8 mouse cellular contexts compared by ENCODE assay signal in the genomic region with DNA sequence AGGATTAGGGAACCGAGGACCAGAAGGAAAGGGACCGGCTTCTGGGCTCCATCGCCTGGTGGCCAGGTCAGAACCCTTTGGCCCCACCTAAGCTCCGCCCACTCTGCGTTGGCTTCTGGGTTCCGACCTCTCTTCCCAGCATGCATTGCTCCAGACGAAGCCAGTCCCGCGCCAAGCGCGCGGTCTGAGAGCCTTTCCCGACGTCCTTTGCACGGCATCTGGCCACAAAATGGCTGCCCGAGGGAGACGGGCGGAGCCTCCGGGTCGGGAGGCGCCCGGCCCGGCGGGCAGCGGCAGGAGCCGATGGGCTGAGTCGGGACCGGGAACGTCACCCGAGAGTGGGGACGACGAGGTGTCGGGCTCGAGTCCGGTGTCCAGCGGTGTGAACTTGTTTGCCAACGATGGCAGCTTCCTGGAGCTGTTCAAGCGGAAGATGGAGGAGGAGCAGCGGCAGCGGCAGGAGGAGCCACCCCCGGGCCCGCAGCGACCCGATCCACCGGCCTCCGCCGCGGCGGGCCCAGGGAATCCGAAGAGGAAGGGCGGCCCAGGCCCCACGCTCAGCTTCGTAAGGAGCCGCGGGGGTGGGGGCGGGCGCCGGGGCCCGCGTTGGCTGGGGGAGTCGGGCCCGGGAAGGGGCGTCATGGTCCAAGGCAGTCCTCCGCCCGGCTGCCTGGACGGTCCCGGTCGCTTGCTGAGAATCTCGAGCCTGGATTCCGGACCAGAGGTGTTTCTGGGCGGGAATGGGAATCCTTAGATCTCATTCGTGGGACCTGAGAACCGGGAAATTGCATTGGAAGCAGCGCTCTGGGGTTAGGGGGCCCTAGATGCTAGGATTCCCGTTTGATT. TPM values are rescaled to one million over a fixed set of nuclear protein-coding genes. Genes with fewer than 3 reads are reported as not detected.
DNase-seq lines count a peak whose midpoint lies in the region; ATAC-seq and TF ChIP-seq lines count a peak whose summit lies in the region.

A gene (plus strand): TSS at position 154 of the 846 bp plus-strand sequence.

- peak within 1 kb of the TSS; percentile 92 for H3K4me3 ChIP-seq in forebrain, embryonic 15.5 days
- peak within 1 kb of the TSS; percentile 95 for H3K4me3 ChIP-seq in lung, adult 2 months (replicated peaks; ENCODE audit: extremely low read depth, low read depth, low read length)

- no peak for TF ChIP-seq CTCF in lung, adult 2 months (IDR thresholded peaks at IDR 0.05; ENCODE audit: insufficient read depth, low read length)

- peaks cover 44% of the 10 kb centered on the region for H3K4me1 ChIP-seq in forebrain, embryonic 15.5 days
- peaks cover 12% of the 10 kb centered on the region for H3K4me1 ChIP-seq in lung, adult 2 months (ENCODE audit: control insufficient read depth, insufficient read depth, low read length)

- WGBS in forebrain, embryonic 15.5 days, result under 1% methylated on average over 75 of the region's 75 CpGs
- WGBS in lung, adult 2 months, result under 1% methylated on average over 75 of the region's 75 CpGs

- H3K27ac ChIP-seq in forebrain, embryonic 15.5 days (replicated peaks), result peak within 1 kb of the TSS; percentile 84

- intact Hi-C loops in heart, postnatal 25 days (cut with DNase I), result no loop called here

- peak; percentile 99 for DNase-seq in ES-CJ7 (ENCODE audit: low read depth, low spot score)
- DNase-seq in cerebellum, adult 11 months, result peak; percentile 96
- peak; percentile 95 for DNase-seq in heart, postnatal 25 days (ENCODE audit: low spot score)
- DNase-seq in layer of hippocampus, adult 18-20 months (ENCODE audit: low spot score in 2 of 2), result peak; percentile 93 to 97
- DNase-seq in lung, adult 2 months, result peak; percentile 97
- peak; percentile 91 to 94 for DNase-seq in thymus, adult 18-20 months

- H3K9me3 ChIP-seq in forebrain, embryonic 15.5 days, result no peaks in the 10 kb centered on the region

- ATAC-seq in forebrain, embryonic 15.5 days (replicated peaks), result peak; percentile 76
- peak; percentile 87 for ATAC-seq in neutrophil, adult 5-6 weeks (ENCODE audit: extremely low read depth, insufficient number of reproducible peaks, low FRiP score, poor library complexity, severe bottlenecking)

- peaks cover 40% of the 10 kb centered on the region for H3K36me3 ChIP-seq in forebrain, embryonic 15.5 days

- peak within 1 kb of the TSS; percentile 71 for H3K4me2 ChIP-seq in forebrain, embryonic 15.5 days (replicated peaks)

- peak; percentile 87 for TF ChIP-seq POLR2A in lung, adult 2 months (IDR thresholded peaks at IDR 0.05; ENCODE audit: borderline replicate concordance, extremely low read depth, low read depth, low read length)

- peak within 1 kb of the TSS; percentile 99 for H3K9ac ChIP-seq in forebrain, embryonic 15.5 days (replicated peaks)

- H3K27me3 ChIP-seq in forebrain, embryonic 15.5 days, result no peaks in the 10 kb centered on the region

RNA-seq across cellular contexts. Expression of the gene that starts here (rescaled TPM):
- polyA plus RNA-seq in forebrain, embryonic 15.5 days (2015; fragmentation: Nextera tagmentation; extraction: Ambion mirVana), result 141 and 150 TPM in 2 replicates
- 10 to 100 TPM; 82.7 to 88.7 TPM for total RNA-seq in heart, postnatal 25 days (2021)
- 100 to 1,000 TPM; 132 to 133 TPM for total RNA-seq in layer of hippocampus, adult 18-20 months (2021)
- 96.9 and 99.1 TPM in 2 replicates for polyA plus RNA-seq in lung, adult 2 months (2012; rRNA removed)
- total RNA-seq in neutrophil, adult 5-6 weeks (2017), result 124 and 193 TPM in 2 replicates

Comparison
In these comparisons a context has a peak if more than half of its experiments do, and no peak if none do; other contexts are left out.
1. Peak in every context shown above with its lines: DNase-seq, ATAC-seq, H3K4me3 ChIP-seq and H3K27ac ChIP-seq.